Mouse (Mus musculus): ENCODE measurements around the gene Usp19. TPM values are rescaled to one million over a fixed set of nuclear protein-coding genes. Genes with fewer than 3 reads are reported as not detected.

The Usp19 gene
- polyA plus RNA-seq, 1 experiment = 107 TPM

- peak overlapping the region; percentile 79 for H3K4me3 ChIP-seq (ENCODE audit: insufficient read depth, low read depth, low read length)
- H3K27me3 ChIP-seq (replicated peaks; ENCODE audit: control insufficient read depth, insufficient read depth, low read length) = no peaks in the 10 kb centered on the region
- DNase-seq = no peak
- H3K36me3 ChIP-seq (ENCODE audit: control insufficient read depth, insufficient read depth, low read length) = no peaks in the 10 kb centered on the region
- no peak for TF ChIP-seq POLR2A (IDR thresholded peaks at IDR 0.05; ENCODE audit: low read depth, low read length)
- TF ChIP-seq CTCF (conservative IDR thresholded peaks at IDR 0.05; ENCODE audit: insufficient read depth, insufficient read length, low read depth, low read length) = no peak
- peaks cover 7% of the 10 kb centered on the region for H3K4me1 ChIP-seq (ENCODE audit: control insufficient read depth, insufficient read depth, low read length)
- no peak overlapping the region for H3K27ac ChIP-seq (ENCODE audit: insufficient read depth, low read depth, low read length)
- WGBS = 76% methylated on average over 6 of the region's 6 CpGs
These were observed 38.8 kb upstream of the Usp19 start for GRCm38 (mm10) chr9:108451519-108452160.

DNA sequence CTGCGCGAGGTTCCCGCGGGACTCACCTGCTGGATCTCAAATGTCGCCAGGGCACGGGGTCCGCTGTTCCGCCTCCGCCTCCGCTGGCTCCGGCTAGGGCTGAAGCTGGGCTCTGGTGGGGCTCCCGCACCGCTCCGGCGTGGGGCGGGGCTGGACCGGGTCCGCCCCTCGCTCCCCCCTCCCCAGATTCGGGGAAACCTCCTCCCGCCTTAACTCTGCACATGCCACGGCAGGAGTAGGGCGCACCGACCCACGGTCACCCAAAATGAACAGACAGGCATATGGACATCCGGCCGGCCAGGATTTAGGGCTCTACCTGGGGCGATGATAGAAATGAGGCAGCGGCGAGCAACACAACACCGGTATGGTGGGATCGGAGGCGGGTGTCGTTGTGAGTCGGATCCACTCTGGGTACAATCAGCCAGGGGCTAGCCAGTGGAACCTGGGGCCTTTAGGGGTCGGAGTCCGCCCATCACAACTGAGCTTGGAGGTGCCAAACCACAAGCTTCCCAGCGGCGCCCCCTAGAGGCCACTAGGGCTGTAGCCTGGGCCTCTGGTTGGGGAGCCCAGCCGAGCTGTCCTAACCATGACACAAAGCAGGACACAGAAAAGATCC lies 38.0 kb upstream of the Usp19 start:
- H3K27ac ChIP-seq (ENCODE audit: insufficient read depth, low read depth, low read length) = no peak overlapping the region
- DNase-seq = peak; percentile 85
- no peaks in the 10 kb centered on the region for H3K36me3 ChIP-seq (ENCODE audit: control insufficient read depth, insufficient read depth, low read length)
- H3K4me1 ChIP-seq (ENCODE audit: control insufficient read depth, insufficient read depth, low read length) = peaks cover 8% of the 10 kb centered on the region
- H3K27me3 ChIP-seq (replicated peaks; ENCODE audit: control insufficient read depth, insufficient read depth, low read length) = no peaks in the 10 kb centered on the region
- peak overlapping the region; percentile 79 for H3K4me3 ChIP-seq (ENCODE audit: insufficient read depth, low read depth, low read length)
- under 1% methylated on average over 40 of the region's 40 CpGs for WGBS
- TF ChIP-seq POLR2A (IDR thresholded peaks at IDR 0.05; ENCODE audit: low read depth, low read length) (no peak), CTCF (conservative IDR thresholded peaks at IDR 0.05; ENCODE audit: insufficient read depth, insufficient read length, low read depth, low read length) (peak; percentile 71)

DNA sequence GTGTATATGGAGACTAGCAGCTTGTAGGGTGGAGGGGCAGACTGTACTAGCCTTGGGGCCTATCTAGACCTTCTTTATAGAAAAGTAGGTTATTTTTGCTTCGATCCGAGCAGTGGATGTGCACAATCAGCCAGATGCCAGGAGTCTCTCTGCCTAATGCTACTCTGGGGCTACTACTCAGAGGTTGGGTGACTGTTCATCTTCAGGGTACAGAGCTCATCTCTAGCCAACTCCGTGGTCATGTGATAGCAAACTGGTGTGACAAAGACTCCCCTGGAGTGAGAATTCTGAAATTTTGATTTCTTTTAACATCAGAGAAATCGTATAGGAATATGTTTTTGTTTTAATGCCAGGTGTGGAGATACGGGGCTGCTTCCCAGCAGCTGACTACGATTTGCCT lies 37.5 kb upstream of the Usp19 start:
- WGBS = 46% methylated on average over 6 of the region's 6 CpGs
- TF ChIP-seq POLR2A (IDR thresholded peaks at IDR 0.05; ENCODE audit: low read depth, low read length) (no peak), CTCF (conservative IDR thresholded peaks at IDR 0.05; ENCODE audit: insufficient read depth, insufficient read length, low read depth, low read length) (no peak)
- Histone ChIP-seq H3K4me1 (ENCODE audit: control insufficient read depth, insufficient read depth, low read length) (peaks cover 12% of the 10 kb centered on the region), H3K36me3 (ENCODE audit: control insufficient read depth, insufficient read depth, low read length) (no peaks in the 10 kb centered on the region), H3K27me3 (replicated peaks; ENCODE audit: control insufficient read depth, insufficient read depth, low read length) (no peaks in the 10 kb centered on the region), H3K4me3 (ENCODE audit: insufficient read depth, low read depth, low read length) (no peak overlapping the region), H3K27ac (ENCODE audit: insufficient read depth, low read depth, low read length) (no peak overlapping the region)
- no peak for DNase-seq

- no peak overlapping the region for H3K4me3 ChIP-seq (ENCODE audit: insufficient read depth, low read depth, low read length)
- no peak overlapping the region for H3K27ac ChIP-seq (ENCODE audit: insufficient read depth, low read depth, low read length)
- no peaks in the 10 kb centered on the region for H3K27me3 ChIP-seq (replicated peaks; ENCODE audit: control insufficient read depth, insufficient read depth, low read length)
- DNase-seq = no peak
- H3K36me3 ChIP-seq (ENCODE audit: control insufficient read depth, insufficient read depth, low read length) = no peaks in the 10 kb centered on the region
- TF ChIP-seq CTCF (conservative IDR thresholded peaks at IDR 0.05; ENCODE audit: insufficient read depth, insufficient read length, low read depth, low read length) (no peak), POLR2A (IDR thresholded peaks at IDR 0.05; ENCODE audit: low read depth, low read length) (no peak)
- peaks cover 12% of the 10 kb centered on the region for H3K4me1 ChIP-seq (ENCODE audit: control insufficient read depth, insufficient read depth, low read length)
- 80% methylated on average over 4 of the region's 4 CpGs for WGBS
These were observed 36.9 kb upstream of the Usp19 start for GRCm38 (mm10) chr9:108453458-108453857.

DNA sequence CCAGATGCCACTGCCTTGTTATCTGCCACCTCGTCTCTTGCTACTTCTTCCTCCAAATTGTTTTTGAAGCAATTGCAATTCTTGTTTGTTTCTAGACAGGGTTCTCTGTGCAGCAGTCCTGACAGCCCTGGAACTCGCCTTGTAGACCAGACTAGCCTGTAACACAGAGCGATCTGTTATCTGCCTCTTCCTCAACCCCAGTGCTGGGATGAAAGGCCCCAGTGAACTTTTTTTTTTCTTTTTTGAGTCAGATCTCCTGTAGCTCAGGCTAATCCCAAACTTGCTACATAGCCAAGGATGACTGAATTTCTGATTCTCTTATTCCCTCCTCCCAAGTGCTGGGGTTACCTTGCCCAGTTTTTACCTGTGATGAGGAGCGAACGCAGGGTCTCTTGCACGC lies 36.0 kb upstream of the Usp19 start:
- DNase-seq = no peak

DNA sequence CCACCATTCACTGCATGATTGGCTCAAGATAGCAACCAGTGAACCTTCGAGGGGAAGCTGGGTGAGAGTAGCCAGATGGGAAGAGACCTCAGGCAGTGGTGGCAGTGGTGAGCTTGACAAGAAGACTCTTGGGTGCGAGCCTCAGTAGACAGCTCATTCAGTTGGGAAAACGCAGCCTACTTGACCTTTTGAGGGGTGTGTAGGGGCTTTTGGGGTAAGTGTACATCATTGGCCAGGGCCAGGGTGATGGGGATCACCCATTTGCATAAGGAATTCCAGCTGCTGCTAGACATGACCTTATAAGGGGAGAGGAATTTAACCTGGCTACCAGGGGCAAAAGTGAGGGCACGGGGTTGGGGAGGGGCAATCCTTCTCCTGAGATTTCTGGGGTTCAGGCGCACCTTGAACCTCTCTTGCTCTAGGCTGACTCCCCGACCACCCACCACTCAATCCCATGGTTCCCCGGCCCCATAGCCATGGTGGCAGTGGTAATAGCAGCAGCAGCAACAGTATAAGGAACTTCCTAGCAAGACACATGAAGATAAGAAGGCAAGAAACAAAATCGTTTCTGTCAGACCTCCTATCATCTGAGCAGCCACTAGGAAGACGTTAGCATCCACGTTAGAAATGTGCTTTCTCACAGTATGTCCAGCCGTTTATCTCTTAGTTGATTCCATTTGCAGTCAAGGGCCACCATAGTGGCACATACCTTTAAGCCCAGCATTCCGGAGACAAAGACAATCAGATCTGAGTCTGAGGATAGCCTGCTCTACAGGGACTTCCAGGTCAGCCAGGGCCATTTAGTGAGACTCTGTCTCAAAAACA lies 34.4 kb upstream of the Usp19 start:
- no peak for DNase-seq
- no peaks in the 10 kb centered on the region for H3K27me3 ChIP-seq (replicated peaks; ENCODE audit: control insufficient read depth, insufficient read depth, low read length)
- 76% methylated on average over 12 of the region's 12 CpGs for WGBS
- peaks cover 14% of the 10 kb centered on the region for H3K4me1 ChIP-seq (ENCODE audit: control insufficient read depth, insufficient read depth, low read length)
- H3K27ac ChIP-seq (ENCODE audit: insufficient read depth, low read depth, low read length) = no peak overlapping the region
- TF ChIP-seq CTCF (conservative IDR thresholded peaks at IDR 0.05; ENCODE audit: insufficient read depth, insufficient read length, low read depth, low read length) = no peak
- TF ChIP-seq POLR2A (IDR thresholded peaks at IDR 0.05; ENCODE audit: low read depth, low read length) = no peak
- no peaks in the 10 kb centered on the region for H3K36me3 ChIP-seq (ENCODE audit: control insufficient read depth, insufficient read depth, low read length)
- H3K4me3 ChIP-seq (ENCODE audit: insufficient read depth, low read depth, low read length) = no peak overlapping the region

More for the DNA sequence above, 36.0 kb upstream of the Usp19 start:
- H3K36me3 ChIP-seq (ENCODE audit: control insufficient read depth, insufficient read depth, low read length) = no peaks in the 10 kb centered on the region
- no peak overlapping the region for H3K27ac ChIP-seq (ENCODE audit: insufficient read depth, low read depth, low read length)
- no peaks in the 10 kb centered on the region for H3K27me3 ChIP-seq (replicated peaks; ENCODE audit: control insufficient read depth, insufficient read depth, low read length)
- peaks cover 12% of the 10 kb centered on the region for H3K4me1 ChIP-seq (ENCODE audit: control insufficient read depth, insufficient read depth, low read length)
- H3K4me3 ChIP-seq (ENCODE audit: insufficient read depth, low read depth, low read length) = no peak overlapping the region
- no peak for TF ChIP-seq POLR2A (IDR thresholded peaks at IDR 0.05; ENCODE audit: low read depth, low read length)
- TF ChIP-seq CTCF (conservative IDR thresholded peaks at IDR 0.05; ENCODE audit: insufficient read depth, insufficient read length, low read depth, low read length) = no peak
- WGBS = 93% methylated on average over 6 of the region's 6 CpGs

- no peak for DNase-seq
- H3K36me3 ChIP-seq (ENCODE audit: control insufficient read depth, insufficient read depth, low read length) = no peaks in the 10 kb centered on the region
- no peak overlapping the region for H3K27ac ChIP-seq (ENCODE audit: insufficient read depth, low read depth, low read length)
- peaks cover 17% of the 10 kb centered on the region; the same call in 1 of the 2 replicates for H3K4me1 ChIP-seq (ENCODE audit: control insufficient read depth, insufficient read depth, low read length)
- H3K27me3 ChIP-seq (replicated peaks; ENCODE audit: control insufficient read depth, insufficient read depth, low read length) = no peaks in the 10 kb centered on the region
- WGBS = 92% methylated on average over 10 of the region's 10 CpGs
- no peak overlapping the region for H3K4me3 ChIP-seq (ENCODE audit: insufficient read depth, low read depth, low read length)
- TF ChIP-seq POLR2A (IDR thresholded peaks at IDR 0.05; ENCODE audit: low read depth, low read length) = no peak
- TF ChIP-seq CTCF (conservative IDR thresholded peaks at IDR 0.05; ENCODE audit: insufficient read depth, insufficient read length, low read depth, low read length) = no peak
These were observed 33.4 kb upstream of the Usp19 start for GRCm38 (mm10) chr9:108456953-108457352.
